Mouse (Mus musculus) ES-E14 (cell line): ENCODE measurements around the gene Fblim1.

Experiments used
- CHD2 ChIP-seq: IDR thresholded peaks from 2 replicates; pipeline ENCODE4 v1.6.1; 2014; ENCODE audit warnings: mild to moderate bottlenecking, low read depth, low read length, inconsistent platforms
- ZC3H11A ChIP-seq: IDR thresholded peaks from 2 replicates; pipeline ENCODE4 v1.6.1; 2012; ENCODE audit warnings: low read depth, mild to moderate bottlenecking, inconsistent platforms, low read length, borderline replicate concordance
- ZNF384 ChIP-seq: IDR thresholded peaks from 2 replicates; pipeline ENCODE4 v1.6.1; 2012; ENCODE audit warnings: low read depth, low read length, inconsistent platforms

DNA sequence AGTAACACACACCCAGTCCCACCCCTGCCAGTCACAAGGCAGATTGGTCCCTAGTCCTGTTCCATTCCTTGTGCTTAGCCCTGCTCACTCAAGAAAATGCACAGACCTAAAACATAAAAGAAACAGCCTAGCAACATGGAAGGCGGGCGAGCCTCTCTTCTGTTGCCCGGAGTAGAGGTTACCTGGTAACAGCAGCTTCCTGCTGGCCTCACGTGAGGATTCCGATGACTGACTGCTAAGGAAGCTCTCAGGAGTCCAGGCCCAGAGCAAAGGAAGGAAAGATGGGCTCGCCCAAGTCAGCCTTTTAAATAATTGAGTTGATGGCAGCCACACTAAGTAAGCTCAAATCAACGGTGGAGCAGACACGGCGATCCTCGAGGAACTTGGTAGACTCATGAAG is 46.0 kb upstream of the Fblim1 start:
- no peak for TF ChIP-seq ZNF384
- no peak for TF ChIP-seq CHD2
- no peak for TF ChIP-seq ZC3H11A
